Mouse (Mus musculus) ES-Bruce4 (cell line): ENCODE measurements around the gene Coro2a. TPM values are rescaled to one million over a fixed set of nuclear protein-coding genes. Genes with fewer than 3 reads are reported as not detected.
A peak's percentile ranks its signal among the peaks of the same experiment; 100 is the strongest.

Source experiments
- H3K27ac ChIP-seq: 2 replicates; pipeline ENCODE4 v1.5.1; 2012; ENCODE audit warnings: low read length, inconsistent platforms; ENCODE audit not compliant: insufficient read depth
- H3K27me3 ChIP-seq: 2 replicates; pipeline ENCODE4 v1.6.1; 2012; ENCODE audit warnings: mild to moderate bottlenecking, low read length, inconsistent platforms; ENCODE audit not compliant: control insufficient read depth, poor library complexity, insufficient read depth, severe bottlenecking
- H3K36me3 ChIP-seq: 2 replicates; pipeline ENCODE4 v1.6.1; 2012; ENCODE audit warnings: inconsistent platforms, mild to moderate bottlenecking, low read length, moderate library complexity; ENCODE audit not compliant: control insufficient read depth, poor library complexity, insufficient read depth, severe bottlenecking
- H3K4me1 ChIP-seq: one replicate; pipeline ENCODE4 v1.8.1; 2011; ENCODE audit warnings: low read length; ENCODE audit not compliant: control insufficient read depth, insufficient read depth
- H3K4me3 ChIP-seq: 2 replicates; pipeline ENCODE4 v1.5.1; 2011; ENCODE audit warnings: low read depth, mild to moderate bottlenecking, low read length
- H3K9ac ChIP-seq: 2 replicates; pipeline ENCODE4 v1.6.1; 2012; ENCODE audit warnings: low read depth, mild to moderate bottlenecking, inconsistent platforms; ENCODE audit not compliant: poor library complexity, severe bottlenecking
- H3K9me3 ChIP-seq: replicated peaks from 2 replicates; pipeline ENCODE4 v1.6.1; 2012; ENCODE audit warnings: mild to moderate bottlenecking, low read length, inconsistent platforms; ENCODE audit not compliant: control insufficient read depth, poor library complexity, insufficient read depth, severe bottlenecking
- CTCF ChIP-seq: IDR thresholded peaks from one replicate; pipeline ENCODE4 v1.8.1; 2011; ENCODE audit warnings: low read depth, low read length
- EP300 ChIP-seq: IDR thresholded peaks from 2 replicates; pipeline ENCODE4 v1.6.1; 2011; ENCODE audit warnings: low read depth, low read length; ENCODE audit not compliant: insufficient read depth
- POLR2A ChIP-seq: IDR thresholded peaks from one replicate; pipeline ENCODE4 v1.8.1; 2011; ENCODE audit warnings: low read length; ENCODE audit not compliant: insufficient read depth
- polyA plus RNA-seq: library from polyadenylated mRNA; stranded (reverse); fragments of >200 nt; gene quantifications from 2 replicates; pipeline ENCODE4 v1.2.4, GENCODE M21; 2011; ENCODE audit warnings: low read depth; ENCODE audit not compliant: missing spikeins, insufficient read depth, insufficient read length

The Coro2a gene
- polyA plus RNA-seq, 1 experiment = 13.1 TPM

DNA sequence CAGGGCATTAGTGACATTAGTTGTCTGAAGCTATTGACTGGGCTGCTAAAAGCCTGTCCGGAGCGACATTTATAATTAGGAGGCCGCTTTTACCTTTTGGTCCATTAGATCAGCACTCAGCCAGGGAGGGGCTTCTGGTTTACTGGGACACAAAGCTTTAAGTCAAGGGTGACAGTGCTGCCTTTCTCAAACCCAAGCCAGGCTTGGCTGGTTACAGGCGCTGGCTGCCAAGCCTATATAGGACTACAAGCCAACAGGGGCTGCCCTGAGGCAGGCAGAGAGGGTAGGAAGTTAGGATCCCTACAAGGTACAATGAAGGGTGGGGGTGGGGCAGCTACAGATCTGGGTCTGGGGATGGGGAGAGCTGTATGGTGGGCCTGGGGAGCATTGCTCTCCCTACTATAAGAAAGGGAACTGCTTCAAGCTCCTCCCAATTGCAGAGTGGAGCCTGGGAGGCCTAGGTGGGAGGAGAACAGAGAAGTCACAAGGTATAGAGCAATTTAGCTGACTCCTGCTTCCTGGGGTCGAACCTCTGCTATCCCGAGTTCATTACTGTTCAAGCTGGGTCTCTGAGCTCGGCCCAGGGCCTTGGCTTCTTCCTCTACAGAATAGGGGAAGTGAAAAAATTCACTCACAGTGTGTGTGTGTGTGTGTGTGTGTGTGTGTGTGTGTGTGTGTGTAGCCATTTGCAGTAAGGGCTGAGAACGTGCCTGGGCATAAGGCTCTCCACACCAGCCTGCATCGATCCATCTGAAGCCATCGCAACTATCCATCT, 47.5 kb downstream of the Coro2a start:
- TF ChIP-seq EP300 (no peak), POLR2A (no peak), CTCF (no peak)
- no peaks in the 10 kb centered on the region for H3K36me3 ChIP-seq
- H3K27me3 ChIP-seq = no peaks in the 10 kb centered on the region
- H3K4me1 ChIP-seq = peaks cover 3% of the 10 kb centered on the region
- no peaks in the 10 kb centered on the region for H3K9me3 ChIP-seq
- no peak overlapping the region for H3K9ac ChIP-seq
- H3K27ac ChIP-seq = no peak overlapping the region
- H3K4me3 ChIP-seq = no peak overlapping the region

DNA sequence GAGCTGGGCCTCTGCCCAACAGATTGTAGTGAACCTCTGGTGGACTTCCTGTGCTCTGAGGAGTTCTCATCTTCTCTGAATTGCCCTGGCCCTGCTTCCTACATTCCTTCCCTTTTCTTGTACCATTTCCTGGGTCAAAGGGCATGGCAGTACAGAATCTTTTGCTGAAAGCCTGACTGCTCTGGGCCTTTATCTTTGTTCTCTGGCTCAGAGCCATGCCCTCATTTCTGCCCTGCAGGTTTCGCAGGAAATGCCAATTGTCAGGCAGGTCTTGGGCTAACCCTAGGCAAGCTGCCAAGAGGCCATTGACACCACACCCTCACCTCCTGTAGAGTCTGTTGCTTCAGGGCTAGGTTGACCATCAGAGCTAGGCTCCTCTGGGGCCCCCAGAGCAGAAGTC, 48.1 kb downstream of the Coro2a start:
- H3K36me3 ChIP-seq = no peaks in the 10 kb centered on the region
- no peak overlapping the region for H3K4me3 ChIP-seq
- no peaks in the 10 kb centered on the region for H3K27me3 ChIP-seq
- H3K9me3 ChIP-seq = no peaks in the 10 kb centered on the region
- no peak for TF ChIP-seq EP300
- peaks cover 3% of the 10 kb centered on the region for H3K4me1 ChIP-seq
- H3K27ac ChIP-seq = no peak overlapping the region
- H3K9ac ChIP-seq = no peak overlapping the region

DNA sequence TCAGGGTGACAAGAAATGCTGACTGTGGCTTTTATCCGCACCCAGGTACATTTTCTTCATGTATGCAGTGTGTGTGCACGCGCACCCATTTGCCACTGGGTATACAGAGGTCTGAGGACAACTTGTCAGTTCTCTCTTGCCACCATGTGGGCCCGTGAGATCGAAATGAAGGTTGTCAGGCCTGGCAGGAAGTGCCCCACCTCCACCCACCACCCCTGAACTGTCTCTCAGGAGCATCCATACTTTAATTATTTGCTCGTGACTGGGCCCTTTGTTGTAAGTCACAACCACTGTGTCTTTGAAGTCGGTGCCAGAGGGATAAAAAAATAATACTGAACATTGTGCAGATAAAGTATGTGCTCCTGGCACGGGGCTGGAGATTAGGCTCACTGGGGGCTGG, 51.6 kb downstream of the Coro2a start:
- H3K9me3 ChIP-seq = no peaks in the 10 kb centered on the region
- H3K36me3 ChIP-seq = no peaks in the 10 kb centered on the region
- no peak overlapping the region for H3K9ac ChIP-seq
- no peaks in the 10 kb centered on the region for H3K27me3 ChIP-seq
- TF ChIP-seq CTCF (no peak), EP300 (no peak)
- peaks cover 3% of the 10 kb centered on the region for H3K4me1 ChIP-seq
- H3K27ac ChIP-seq = no peak overlapping the region
- H3K4me3 ChIP-seq = no peak overlapping the region

DNA sequence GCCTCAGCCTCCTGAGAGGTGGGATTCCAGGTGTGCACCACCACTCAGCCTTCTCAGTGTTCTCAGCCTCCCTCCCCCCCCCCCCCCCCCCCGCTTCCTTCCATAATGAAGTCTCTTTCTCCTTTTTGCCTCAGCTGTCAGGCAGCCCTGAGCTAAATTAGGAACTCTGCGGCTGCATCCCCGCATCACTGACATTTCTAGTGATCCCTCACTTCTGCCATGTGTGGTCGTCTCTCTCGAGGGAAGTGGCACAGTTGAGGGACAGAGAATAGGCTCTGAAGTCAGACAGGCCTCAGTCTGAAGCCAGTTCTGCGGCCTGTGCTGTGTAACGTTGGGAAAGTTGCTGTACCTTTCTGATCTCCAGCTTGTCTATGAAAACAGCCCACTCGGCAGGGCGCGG, 52.0 kb downstream of the Coro2a start:
- TF ChIP-seq CTCF = no peak
- TF ChIP-seq POLR2A = no peak
- no peak for TF ChIP-seq EP300
- H3K4me3 ChIP-seq = no peak overlapping the region
- no peaks in the 10 kb centered on the region for H3K27me3 ChIP-seq
- peaks cover 3% of the 10 kb centered on the region for H3K4me1 ChIP-seq
- H3K36me3 ChIP-seq = no peaks in the 10 kb centered on the region
- no peak overlapping the region for H3K9ac ChIP-seq
- H3K9me3 ChIP-seq = no peaks in the 10 kb centered on the region
- no peak overlapping the region for H3K27ac ChIP-seq

DNA sequence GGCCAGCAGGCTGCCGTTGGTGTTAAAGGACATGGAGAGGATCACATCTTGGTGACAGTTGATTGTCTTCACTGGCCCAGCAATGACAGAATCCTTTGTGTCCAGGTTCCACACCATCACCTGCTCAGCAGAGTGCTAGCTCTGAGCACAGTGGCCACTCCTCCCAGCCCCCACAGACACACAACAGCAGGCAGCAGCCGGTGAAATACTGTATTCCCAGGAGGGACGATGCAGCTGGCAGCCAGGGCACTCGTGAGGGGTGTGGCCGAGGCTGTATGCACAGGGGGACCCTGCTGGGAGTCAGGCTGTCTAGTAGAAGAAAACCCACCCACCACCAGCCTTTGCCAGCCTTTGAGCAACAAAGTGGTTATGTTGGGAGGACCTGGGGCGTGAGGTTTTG, 55.3 kb downstream of the Coro2a start:
- Histone ChIP-seq H3K4me1 (no peaks in the 10 kb centered on the region), H3K27me3 (no peaks in the 10 kb centered on the region), H3K36me3 (no peaks in the 10 kb centered on the region), H3K4me3 (no peak overlapping the region), H3K27ac (no peak overlapping the region), H3K9ac (no peak overlapping the region), H3K9me3 (no peaks in the 10 kb centered on the region)
- TF ChIP-seq EP300 = no peak
- TF ChIP-seq POLR2A = no peak
- TF ChIP-seq CTCF = no peak

DNA sequence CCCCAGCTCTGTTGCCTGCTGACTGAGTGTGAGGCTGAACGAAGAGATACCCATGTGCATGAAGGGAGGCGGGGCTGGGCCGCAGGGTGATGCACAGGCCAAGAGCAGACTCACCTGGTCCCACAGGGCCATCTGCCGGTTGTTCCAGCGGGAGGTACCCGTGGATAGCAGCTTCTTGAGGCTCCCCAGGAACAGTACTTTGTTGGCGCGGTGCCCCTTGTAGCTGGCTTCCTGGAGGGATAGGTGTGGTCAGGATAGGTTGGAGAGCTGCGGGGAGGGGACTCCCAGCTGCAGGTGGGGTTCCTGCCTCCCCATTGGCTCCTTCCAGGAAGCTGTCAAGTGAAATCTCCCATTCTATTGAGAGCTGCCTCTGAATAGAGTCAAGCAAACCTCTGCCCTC, 56.5 kb downstream of the Coro2a start:
- Histone ChIP-seq H3K27me3 (no peaks in the 10 kb centered on the region), H3K36me3 (no peaks in the 10 kb centered on the region), H3K4me3 (no peak overlapping the region), H3K4me1 (no peaks in the 10 kb centered on the region), H3K27ac (no peak overlapping the region), H3K9ac (no peak overlapping the region), H3K9me3 (no peaks in the 10 kb centered on the region)
- peak; percentile 43 for TF ChIP-seq CTCF
- no peak for TF ChIP-seq POLR2A
- 0 out of 2 replicates have a peak, but pooled peaks have one; percentile 29 for TF ChIP-seq EP300
